Mouse (Mus musculus) thymus, adult 18-20 months (tissue): ENCODE data around the gene Eif2ak4.
A peak's percentile ranks its signal among the peaks of the same experiment; 100 is the strongest.

Source experiments
- DNase-seq, 2 experiments: peaks; one replicate each; pipeline ENCODE4 v3.0.0; 2022; ENCODE audit warnings: mixed read lengths in 2 of 2

Eif2ak4 gene

GRCm38 (mm10) chr2:118388341-118389335 is at the start of gene Eif2ak4:
Gene Eif2ak4, plus strand, starts transcription at chr2:118388618.
- DNase-seq, result peak; percentile 98

DNA sequence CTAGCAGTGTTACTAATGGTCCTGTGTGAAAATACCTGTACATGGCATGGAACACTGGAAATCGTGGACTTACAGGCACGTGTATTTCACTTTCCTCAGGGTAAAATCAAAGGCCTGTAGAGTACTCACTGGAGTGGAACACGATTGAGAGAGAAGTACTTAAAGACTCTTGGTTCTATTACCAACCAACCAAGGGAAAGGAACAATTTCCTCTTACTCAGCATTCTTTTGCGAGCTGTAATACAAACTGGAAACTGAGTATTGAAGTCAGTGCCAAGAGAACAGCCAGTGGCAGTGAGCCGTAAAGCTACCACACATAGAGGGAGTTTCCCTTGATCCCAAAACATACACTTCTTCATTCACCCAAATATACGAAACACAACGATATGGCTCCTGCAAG is 47.1 kb upstream of the Eif2ak4 start:
- DNase-seq, result no peak

- DNase-seq, result no peak
These were observed 44.5 kb upstream of the Eif2ak4 start for GRCm38 (mm10) chr2:118343897-118344296.

- DNase-seq, result no peak
These were observed 42.9 kb upstream of the Eif2ak4 start for GRCm38 (mm10) chr2:118345535-118345934.

DNA sequence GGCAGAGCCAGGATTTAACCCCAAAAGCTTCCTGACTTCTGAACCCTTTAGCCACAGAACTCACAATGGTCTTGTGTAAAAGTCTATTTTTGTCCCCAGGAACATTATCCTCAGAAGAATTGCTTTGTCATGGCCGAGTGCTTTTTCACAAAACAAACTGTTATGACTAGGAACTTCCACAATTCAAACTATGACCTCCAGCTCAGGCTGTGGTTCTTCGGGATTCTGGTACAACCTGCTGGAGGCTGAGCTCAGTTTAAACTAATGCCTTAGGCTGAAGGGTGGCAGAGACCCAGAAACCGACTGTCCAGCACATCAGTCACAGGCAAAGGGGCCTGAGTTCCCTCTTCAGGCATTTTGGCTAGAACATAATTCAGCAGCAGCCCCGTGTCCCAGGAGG is 34.9 kb upstream of the Eif2ak4 start:
- DNase-seq, result no peak

DNA sequence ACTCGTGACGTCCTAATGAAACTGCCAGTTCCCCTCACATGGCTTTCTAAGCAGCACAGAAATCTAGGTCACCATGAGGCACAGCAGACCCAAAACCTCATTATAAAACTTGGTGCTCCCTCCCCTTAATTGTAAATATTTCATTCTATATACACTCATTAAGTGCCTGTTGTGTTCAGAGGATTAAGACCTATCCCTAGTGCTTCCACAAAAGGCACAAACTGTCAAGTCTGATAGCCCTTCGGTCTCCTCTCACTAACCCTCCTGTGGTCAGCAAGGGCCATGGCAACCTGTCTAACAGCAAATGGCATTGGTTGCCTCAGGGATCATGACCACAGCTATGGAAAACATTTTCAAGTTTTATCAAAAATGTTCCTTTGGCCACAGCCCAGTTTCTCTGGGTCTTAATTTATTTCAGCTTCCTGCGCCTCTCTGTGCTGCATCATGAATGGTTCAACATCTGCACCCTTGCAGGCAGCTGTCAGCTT is 34.5 kb upstream of the Eif2ak4 start:
- no peak for DNase-seq

DNA sequence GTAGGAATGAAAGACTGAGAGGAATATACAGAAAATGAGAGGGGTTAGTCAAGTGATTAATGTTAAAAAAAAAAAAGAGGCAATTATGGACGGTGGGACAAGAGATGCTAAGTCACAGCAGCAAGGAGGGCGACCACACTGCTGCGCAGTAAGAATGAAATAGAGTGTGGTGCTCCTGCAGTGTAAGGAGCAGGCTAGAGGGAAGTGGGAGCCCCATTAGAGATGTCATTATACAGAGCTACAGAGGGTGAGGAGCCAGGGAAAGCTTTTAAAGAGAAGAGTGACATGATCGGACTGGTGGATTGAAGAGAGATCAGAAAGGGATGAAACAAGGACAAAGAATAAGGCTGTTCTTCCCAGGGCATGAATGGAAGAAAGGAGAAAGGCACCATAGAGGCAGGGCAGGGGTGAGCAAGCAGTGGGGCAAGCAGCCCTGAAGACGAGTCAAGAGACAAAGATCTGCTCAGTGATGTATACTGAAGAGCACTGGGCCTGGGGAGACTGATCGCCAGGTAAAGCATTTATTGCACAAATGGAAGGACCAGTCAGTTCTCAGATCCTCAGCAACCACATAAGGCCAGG is 33.2 kb upstream of the Eif2ak4 start:
- DNase-seq, result no peak

DNA sequence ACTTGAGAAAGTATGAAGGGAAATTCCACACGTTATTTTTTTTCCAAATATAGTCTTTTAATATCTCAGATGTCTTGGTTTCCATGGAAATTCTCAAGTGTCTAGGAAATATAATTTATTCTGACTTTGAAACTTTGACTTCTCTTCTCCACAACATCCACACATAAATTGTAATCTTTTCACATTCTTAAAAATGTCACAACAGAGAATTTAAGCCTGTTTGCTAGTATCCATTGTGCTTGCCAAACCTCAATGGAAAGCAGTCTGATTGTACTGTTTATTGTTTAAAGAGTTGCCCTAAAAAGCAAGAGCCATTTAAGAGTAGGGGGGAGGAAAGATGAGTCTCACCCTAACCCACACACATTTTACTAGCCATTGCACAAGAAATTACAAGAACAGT is 16.6 kb upstream of the Eif2ak4 start:
- no peak for DNase-seq

- DNase-seq, result no peak
These were observed 15.9 kb upstream of the Eif2ak4 start for GRCm38 (mm10) chr2:118372561-118372900.

DNA sequence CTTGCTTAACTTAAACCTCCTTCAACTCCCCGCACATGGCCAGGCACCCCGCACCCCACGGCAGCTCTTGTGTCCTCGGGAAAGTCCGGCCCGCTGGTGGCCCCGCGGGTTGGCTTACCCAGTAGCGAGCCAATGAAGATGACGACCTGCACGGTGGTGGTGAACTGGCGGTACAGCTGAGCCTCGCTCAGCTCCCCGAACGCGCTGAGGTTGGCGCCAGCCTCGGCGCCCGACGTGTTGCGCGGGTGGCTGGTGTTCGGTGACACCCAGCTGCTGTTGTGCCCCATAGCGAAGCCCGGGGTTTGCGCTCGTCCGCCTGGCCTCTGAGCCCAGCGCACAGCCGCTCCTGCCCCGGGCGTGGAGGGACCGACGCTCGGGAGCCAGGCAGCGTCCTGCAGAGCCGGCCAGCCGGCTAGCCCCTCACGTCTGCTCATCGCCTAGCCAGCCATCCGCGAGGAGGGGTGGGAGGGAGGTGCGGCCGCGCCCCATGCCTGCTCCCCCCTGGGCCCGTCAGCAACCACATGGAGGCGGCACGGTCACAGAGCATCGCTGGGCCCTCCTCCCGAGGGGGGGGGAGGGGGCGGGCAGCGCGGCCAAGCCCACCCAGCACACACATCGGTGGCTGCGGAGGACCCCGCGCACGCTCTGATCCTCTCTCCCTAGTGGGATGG is 15.4 kb upstream of the Eif2ak4 start, which contains the start of gene Gpr176:
TSS of gene Gpr176 (minus strand) at position 519 of the 671 bp plus-strand sequence.
- peak; percentile 4 to 6 for DNase-seq

GRCm38 (mm10) chr2:118373572-118374279 is 14.7 kb upstream of the Eif2ak4 start:
- DNase-seq, result peak; percentile 62 to 66

DNA sequence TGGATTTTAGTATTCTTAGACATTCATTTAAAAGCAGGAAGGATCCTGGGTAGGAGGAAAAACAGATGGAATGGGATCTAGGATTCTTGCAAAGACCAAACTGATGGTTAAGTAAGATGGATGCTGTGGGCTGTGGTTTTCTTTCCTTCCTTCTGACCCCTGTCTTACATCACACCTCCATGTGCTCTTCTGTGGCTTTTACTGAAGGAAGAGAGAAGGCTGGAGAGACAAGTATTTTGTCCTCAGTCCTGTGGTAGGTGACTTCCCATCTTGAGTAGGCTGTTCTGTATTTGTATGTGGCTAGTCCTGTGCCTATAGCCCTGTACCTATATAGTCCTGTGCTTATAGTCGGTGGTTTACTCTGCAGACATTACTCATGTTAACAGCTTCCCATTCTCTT is 12.9 kb upstream of the Eif2ak4 start:
- DNase-seq, result no peak

DNA sequence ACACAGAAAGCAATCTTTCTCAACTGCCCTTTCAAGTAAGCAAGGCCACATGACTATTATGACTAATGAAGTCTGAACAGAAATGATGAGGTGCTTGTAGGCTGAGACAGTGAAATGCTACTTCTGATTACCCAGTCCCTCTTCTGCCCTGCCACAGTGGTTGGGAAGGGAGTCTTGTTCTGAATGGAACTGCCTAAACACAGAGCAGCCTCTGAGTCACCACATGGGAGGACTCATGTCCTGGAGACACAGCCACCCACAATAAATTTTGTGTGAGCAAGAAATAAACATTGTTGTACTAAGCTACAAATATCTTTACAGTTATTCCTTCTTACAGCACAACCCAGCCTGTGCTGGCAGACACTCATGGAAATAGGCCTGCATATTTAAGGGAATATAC is 12.5 kb upstream of the Eif2ak4 start:
- no peak for DNase-seq

DNA sequence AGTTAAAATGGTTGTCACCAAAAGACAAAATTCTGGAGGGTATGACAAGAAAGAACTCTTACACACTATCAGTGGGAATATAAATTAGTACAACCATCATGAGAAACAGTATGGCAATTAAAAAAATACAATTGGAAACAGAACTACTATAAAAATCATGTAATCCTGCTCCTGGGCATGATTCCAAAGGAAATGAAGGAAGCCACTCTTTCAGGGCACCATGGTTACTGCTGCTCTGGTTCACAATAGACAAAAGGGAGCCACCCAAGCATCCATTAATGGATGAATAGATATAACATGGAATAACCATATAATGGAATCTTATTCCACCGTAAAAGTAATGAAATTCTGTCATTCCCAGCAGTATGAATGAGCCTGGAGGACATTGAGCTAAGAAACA is 8.7 kb upstream of the Eif2ak4 start:
- no peak for DNase-seq

DNA sequence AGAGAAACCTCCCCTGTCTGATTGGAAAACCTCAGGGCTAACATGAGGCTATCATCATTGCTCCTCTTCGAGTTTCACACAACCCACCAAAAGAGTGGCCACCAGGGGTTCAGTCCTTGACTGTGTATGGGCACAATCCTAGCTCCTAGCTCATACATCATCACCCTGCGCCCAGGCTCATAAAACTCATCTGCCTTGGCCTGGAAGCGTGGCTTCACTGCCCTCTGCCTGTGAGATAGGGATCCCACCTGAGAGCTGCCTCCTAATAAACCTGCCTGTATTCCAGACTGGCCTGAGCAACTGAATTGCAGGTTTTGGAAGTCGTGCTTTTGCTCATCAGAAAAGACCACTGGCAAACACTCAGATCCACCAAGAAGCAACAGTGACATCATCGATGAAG is 5.0 kb upstream of the Eif2ak4 start:
- DNase-seq, result no peak

DNA sequence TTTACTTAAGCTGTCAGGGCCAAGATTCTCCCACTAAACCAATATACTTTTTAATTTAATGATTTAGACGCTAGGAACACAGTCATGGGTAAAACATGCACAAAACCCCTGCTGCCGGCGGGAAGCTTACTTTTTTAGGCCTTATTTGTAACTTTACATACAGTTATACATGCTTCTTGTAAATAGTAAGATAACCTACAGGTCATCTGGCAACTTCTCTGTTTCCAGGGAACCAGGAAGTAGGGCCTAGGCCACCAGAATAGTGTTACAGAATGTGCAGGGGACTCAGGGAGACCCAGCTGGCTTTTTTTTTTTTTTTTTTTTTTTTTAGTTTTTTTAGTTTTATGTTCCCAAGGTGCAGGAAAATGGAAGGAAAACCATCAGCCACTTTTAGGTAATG is 1.2 kb downstream of the Eif2ak4 start:
- DNase-seq, result no peak

- no peak for DNase-seq
These were observed 1.7 kb downstream of the Eif2ak4 start for GRCm38 (mm10) chr2:118390072-118390471.

- DNase-seq, result no peak
These were observed 2.8 kb downstream of the Eif2ak4 start for GRCm38 (mm10) chr2:118391201-118391600.

GRCm38 (mm10) chr2:118399751-118400150 is 11.3 kb downstream of the Eif2ak4 start:
- no peak for DNase-seq

DNA sequence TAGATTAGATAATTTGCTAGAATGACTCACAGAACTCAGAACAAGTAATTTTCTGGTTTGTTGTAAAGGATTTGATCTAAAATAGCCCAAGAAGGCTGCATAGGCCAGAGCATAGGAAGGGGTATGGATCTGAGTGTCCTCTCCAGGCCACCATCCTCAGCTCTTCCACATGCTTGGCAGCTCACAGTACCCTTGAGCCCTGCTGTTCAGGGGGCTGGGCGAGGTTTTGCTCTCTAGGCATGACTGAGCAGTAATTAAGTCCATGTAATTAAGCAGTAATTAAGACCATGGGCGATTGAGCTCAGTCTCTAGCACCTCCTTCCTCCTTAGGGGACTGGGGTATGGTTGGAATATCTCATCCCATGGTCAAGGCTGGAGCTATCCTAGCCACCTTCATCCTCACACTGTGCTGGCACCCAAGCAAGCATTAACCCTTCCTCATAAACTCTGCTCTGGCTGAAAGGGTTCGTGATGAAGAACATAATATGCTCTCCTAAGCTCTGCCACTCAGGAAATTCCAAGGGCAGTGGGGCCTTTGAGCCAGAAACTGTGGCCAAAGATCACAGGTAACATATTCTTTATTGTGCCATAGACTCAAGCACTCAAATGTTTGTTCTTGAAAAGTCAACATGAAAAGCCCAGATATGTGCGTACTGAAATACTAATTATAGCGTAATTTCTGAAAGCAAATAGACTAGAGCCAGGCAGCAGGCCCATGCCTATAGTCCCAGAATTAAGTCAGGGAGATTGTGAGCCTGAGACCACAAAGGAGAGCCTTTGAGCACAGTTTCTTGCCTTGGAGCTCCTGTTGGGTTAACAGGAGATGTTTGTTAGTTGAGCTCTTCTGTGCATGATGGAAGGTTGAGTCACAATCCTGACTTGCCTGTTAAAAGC is 13.7 kb downstream of the Eif2ak4 start:
- no peak for DNase-seq

GRCm38 (mm10) chr2:118404336-118404735 is 15.9 kb downstream of the Eif2ak4 start:
- no peak for DNase-seq

DNA sequence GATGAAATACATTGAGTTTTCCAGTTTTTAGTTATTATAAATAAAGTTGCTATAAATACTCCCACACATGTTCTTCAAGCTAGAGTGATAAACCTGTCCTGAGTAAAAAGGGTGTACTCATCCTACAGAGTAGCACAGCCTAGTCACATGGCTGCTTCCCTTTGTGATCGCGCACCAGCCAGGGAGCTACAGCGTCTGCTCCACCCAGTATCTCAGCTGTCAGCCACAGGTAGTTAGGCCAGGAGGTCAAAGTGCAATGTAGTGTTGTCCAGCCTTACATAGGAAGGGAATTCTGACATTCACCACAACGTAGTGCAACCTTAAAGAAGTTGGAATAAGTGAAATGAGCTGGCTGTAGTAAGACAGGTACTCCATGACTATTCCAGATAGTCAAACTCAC is 17.1 kb downstream of the Eif2ak4 start:
- no peak for DNase-seq
